Mouse (Mus musculus) bone marrow macrophage, adult 2 months (primary cell): Measurements from ENCODE around the gene Defa37.
"Not testable (repeated sequence)": the region's sequence is repeated elsewhere in the genome, so short reads cannot be mapped to it uniquely, and the experiment has no call there.

Experiments used
- CTCF ChIP-seq: IDR thresholded peaks from 2 replicates; pipeline ENCODE4 v1.5.1; 2012; ENCODE audit warnings: low read depth, mild to moderate bottlenecking, low read length, moderate library complexity
- POLR2A ChIP-seq: IDR thresholded peaks from 2 replicates; pipeline ENCODE4 v1.6.1; 2012; ENCODE audit warnings: mild to moderate bottlenecking, low read depth, low read length, borderline replicate concordance

- TF ChIP-seq POLR2A, CTCF: not testable (repeated sequence)
Measured at GRCm38 (mm10) chr8:21594408-21594807, 29.2 kb downstream of the Defa37 start, which contains the start of gene Gm7861.
